Mouse (Mus musculus): ENCODE measurements around the gene Lbx1.

Gene Lbx1

DNA sequence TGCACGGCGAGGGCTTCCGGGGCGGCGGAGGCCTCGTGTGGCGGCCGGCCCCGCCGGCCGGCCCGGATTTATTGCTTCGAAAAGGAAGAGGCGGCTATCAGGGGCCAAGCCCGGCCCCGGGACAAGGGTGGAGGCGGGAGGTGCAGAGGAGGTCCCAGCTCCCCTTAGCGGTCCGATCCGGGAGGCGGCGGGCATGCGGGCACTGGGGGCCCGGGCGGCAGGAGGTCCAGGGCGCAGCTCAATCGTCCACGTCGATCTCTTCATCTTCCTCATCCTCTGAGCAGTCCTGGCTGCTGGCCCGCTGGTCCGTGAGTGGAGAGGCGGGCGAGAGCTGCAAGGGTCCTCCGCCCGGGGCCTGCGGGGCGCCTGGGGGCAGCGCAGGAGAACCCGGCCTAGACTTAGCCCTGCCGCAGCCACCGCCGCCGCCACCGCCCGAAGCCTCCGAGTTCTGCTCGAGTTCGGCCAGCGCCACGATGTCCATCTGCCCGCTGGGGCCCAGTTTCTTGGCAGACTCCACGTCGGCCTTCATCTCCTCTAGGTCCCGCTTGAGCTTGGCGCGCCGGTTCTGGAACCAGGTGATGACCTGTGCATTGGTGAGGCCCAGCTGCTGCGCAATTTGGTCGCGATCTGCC, 2.0 kb downstream of the Lbx1 start:
- no peak for DNase-seq

DNA sequence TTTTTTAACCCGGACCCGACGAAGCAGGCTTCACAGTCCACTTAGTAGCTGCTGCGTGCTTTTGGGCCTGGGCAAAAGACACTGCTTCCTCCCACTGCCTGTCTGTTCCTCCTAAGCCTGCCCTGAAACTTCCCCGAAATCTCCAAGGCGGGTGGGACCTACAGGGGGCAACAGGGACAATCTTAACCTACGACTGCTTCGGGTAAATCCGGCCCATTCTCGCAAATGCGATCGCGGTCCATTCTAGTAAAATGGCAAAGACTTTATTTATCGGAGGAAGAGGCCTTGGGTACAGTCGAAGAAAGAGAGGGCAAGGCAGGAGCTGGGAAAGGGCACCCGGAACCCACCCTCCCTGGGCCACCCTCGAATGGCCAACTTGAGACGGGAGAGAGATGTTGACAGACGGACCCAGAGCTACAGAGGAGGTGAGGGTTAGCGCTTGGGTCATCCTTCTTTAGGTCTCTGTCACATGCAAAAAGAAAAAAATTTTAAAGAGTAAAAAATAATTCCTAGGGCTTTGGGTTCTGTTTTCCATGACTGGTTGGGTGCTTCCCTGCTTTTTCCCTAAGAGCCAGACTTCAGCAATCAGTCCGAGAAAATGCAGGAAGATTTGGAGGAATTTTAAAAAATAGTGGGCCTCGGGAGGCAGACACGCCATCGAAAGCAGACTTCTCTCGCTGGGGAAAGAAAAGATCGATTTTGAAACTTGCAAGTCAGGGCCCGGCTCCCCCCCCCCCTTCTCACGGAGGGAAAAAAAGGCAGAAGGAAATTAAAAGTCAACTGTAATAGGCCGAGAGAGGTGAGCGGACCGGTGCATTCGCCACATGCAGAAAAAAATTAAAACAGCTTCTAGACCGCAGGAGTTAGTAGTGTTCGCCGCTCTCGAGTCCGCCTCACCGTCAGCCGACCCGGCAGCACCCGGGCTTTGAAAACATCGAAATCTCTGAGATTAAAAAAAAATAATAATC, 2.9 kb downstream of the Lbx1 start:
- no peak for DNase-seq

DNA sequence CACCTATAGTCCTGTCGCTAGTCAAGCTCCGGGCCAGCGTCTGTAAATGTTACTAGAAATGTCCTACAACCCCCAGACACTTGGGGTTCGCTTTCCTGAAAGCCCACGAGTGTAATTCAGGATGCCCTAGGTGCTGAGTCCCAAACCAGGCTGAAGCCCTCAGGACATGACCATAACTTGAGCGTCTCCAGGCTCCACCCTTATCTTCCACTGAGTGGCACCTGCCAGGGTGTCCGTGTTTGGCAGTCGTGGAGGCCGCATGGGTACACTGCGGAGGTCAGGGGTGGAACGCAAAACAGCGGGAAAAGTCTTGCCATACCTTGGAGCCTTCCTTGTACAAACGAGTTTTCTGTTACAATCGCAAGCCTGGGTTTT, 3.6 kb downstream of the Lbx1 start:
- DNase-seq = no peak

DNA sequence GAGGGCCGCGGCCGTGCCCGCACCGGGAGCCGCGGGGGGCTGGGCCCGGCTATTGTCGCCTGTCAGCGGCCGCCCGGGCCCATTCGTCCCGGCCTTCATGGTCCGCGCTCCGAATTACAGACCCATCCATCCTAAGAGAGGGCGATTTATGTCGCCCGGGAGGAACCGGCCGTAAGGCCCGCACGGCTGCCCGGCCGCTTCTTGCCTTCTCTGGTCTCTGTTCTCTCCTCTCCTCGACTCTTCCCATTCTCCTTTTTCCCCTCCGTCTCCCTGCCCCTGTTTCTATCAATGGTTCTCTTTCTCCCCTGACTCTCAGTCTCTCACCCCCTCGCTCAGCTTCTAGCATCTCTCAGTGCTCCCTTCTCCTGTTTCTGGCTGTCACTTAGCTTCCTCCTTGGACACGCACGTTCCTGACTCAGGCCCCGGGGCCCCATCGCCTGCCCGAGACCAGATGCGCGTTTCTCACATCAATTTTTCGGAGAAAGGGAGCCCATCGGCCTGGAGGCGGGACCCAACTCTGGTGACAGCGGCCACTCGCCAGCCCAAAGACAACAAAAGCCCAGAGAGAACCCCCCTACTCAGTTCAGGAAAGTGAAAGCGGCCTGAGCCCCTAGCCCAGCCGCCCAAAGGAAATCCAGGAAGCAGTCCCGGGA, 4.1 kb downstream of the Lbx1 start:
- DNase-seq = no peak

DNA sequence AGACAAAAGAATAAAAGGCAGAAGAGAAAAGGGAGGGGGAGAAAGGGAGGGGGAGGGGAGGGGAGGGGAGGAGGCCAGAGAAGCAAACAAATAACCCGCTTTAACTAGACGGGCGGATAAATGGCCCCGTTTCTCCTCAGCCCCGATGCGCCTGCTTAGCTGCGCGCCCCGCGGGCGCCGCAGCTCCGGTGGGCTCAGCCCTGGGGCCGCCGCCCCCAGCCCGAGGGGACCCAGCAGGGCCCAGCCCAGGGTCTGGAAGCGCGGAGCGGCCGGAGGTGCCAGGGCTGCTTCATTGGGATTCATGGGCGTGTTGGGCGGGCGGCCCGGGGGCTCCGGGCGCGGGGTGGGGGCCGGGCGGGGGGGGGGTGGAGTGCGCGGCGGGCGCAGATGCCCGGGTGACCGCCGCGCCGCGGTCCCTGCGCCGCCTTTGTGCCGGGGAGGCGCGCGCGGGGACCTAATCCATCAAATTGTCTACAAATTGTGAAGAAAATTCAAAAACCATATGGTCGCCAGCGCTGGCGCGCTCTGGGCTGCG, 4.7 kb downstream of the Lbx1 start:
- DNase-seq = no peak

DNA sequence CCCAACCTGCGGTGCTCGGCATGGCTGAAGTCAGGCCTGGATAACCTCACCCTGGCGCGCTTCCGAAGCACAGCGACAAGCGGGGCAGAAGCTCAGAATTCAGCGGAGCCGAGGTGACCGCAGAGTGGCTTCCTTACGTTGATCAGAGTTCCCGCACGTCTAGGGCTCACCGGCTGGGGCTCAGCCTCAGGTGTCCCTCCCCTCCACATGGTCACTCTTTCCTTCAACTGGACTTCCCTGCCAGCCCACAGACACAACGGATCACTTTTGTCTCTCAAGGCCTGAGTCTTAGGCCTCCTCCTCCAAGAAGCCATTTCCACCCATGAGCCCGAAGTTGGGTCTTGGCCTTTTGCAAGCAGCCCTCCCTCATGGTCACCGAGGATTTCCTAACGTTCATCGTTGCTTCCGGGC, 5.4 kb downstream of the Lbx1 start:
- no peak for DNase-seq

DNA sequence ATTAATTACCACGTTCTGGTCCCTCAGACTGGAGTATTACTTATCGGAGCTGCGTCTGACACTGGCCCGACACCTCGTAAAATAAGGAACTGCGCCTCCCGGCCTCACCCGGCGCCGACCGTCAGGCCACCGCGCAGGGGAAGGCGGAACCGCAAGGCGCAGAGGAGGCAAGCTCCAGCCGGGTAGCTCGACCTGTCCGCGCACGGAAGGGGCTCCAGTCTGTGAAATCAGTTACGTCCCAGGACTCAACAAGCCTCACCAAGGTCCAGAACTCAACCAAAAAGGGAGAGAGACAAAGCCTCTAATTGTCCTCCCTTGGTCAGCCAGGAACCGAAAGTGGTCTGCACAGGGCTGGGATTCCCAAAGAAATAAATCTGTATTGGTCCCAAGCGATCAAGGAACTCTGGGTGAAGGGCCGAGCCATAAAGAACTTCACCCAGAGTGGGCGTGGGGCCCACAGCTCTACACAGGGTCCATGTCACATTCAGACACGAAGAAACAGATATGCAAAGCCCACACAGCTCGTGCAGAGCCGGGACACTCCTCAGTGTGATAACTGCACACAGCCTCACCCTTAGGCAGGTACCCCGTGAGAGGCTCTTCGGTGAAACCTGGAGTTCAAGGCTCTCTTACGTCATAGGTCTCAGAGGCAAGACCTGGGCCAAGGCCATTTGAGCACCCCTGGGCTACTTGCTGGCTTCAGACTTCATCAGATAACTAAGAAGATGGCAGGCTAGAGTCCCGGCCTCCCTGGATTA, 6.1 kb downstream of the Lbx1 start:
- no peak for DNase-seq

DNA sequence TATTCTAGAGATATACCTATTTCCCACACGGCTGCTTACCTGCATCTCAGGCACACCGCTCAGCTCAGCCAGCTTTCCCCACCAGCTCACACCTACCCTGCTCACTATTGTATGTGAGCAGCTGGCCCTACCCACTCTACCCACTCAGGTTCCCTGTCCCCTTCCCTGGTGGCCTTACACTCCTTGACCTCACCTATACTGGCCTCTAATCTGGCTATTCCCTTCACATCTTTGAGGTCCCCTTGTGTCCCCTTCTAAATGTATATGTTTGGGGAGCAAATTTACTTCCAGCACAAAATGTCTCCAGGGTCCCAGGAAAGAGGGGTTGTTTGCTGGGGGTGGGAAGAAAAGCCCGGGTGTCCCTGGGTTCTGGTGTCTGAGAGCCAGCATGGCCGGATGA, 6.8 kb downstream of the Lbx1 start:
- no peak for DNase-seq

DNA sequence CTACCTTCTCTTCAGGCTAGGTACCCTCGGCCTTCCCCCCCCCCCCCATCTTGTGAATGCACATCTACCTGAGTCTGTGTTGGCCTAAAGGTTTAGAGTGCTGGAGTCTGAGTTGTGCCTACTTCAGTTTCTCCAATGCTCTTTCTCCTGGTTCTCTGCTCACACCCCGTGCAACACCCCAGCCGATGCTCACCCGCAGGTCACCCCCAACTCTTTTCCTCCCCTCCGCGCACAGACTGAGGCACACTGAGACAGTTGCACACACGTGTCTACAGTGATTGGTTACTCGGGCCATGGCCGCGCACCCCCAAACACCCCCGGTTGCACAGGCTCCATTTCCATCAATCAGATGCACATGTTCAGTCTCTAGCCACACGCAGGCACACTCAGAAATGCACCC, 7.5 kb downstream of the Lbx1 start:
- DNase-seq = no peak

DNA sequence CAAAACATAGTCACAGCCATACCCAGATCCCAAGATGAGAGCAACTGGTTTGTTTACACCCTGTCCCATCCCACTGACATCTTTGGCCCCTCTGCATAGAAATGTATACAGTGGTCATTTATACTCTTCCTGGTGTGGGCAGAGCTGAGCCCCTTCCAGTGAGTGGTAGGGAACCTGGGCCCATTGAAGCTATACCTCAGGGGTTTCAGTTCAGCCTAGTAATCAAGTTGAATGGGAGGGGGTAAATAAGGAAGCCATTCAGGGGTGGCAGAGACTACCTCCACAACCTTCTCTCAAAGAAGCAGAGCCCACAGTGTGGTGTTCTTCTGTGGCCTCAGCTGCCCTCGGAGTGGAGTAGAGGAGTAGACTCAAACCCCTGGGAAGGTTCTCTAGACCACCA, 7.9 kb downstream of the Lbx1 start:
- DNase-seq = no peak

DNA sequence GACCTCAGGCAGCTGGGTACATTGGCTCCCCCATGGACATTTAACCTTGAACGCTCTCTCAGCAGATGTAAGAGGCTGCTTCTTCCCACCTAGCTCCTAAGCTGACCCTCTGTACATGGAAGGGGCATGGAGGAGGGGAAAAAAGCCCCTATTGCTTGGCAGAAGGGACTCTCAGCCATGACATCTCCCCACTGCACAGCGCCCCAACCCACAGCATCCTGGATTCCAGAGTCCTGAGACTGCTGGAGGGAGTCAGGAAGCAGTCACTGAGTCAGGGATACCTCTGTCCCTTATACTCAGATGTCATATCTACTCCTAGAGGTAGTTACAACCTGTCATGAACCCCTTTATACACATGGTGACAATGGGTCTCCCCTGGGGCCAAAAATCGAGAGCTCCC, 8.6 kb downstream of the Lbx1 start:
- DNase-seq = no peak

DNA sequence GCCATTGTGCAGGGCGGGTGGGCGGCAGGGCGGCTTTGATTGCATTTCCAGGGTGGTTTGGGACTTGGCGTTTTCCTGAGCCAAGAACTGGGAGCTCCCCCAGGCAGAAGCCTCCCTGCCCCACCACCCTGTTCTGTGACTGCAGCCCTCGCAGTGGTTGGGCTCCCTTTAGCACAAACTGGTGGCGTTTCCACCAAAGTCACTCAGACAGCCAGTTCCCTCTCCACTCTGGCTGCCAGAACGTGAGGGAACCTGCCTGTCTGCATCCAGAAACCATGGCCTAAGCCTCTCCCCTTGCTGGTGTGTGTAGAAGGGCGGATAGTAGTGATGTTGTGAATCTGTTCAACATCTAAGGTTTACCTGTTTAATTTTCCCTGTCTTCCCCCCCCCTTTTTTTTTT, 9.4 kb downstream of the Lbx1 start:
- no peak for DNase-seq

DNA sequence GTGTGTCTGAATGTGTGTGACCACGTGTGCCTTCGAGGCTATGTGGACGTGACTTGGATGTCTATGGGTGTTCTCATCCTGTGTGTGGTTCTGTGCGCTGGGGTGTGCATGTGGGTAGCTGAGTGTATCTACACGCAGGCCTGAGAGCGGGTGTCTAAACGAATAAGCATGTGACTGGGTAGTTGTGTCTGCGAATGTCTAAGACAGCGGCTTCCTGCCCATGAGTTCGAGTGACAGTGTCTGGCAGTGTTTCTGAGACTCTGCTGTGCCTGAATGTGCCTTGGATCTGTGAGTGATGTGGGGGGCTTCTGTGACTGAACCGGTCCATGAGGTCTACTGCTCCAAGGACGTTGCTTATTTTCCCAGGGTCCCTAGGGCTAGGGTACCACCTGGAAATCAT, 10.5 kb downstream of the Lbx1 start:
- no peak for DNase-seq

DNA sequence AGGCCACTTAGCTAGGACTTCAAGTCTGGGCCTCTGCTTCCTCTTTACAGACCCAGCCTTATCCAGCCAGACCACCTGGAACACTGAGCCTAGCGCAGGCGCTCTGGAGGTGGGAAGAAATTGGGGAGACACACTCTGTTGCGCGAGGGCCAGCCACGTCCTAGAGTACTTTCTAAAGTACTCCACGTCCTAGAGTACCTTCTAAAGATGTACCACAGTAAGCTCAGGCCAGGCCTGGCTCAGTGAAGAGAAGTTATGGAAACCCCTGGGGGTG, 11.4 kb downstream of the Lbx1 start:
- DNase-seq = no peak

DNA sequence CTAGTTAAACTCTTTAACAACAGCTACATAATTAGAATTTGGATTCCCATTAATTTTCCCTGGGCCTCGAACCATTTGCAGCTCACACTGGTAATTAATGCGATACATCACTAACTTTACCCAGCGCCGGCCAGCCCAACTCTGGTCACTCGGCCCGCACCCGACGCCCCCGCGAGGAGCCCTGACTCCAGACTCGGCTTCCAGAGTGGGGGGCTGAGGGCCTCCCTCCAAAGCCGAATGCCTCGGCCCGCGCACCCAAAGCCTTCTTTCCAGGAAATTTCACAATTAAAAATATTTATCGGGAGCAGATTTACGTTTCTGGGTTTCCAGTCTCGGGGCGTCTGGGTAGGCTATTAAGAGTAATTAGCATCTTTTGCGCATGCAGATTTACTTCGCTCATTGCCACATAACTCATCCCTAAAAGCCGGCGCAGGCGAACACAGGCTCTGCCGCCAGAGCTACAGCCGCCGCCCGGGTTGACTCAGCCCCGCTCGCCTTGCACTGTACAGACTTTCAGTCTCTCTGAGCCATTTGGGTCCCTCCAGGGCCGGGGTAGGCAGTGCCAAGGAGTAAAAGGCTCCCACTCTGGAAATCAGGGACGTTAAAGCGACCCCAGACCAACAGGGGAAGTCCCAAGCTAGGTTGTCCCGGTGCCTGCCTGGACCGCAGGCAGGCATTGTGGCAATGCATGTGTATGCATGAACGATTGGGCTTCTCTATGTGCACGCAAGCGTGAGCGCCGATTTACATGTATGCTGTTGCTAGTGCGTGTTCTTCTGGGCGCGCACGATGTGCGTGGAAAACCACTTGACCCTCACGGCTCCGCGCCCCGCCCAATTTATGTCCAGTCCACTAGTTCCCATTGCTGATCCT, 12.0 kb downstream of the Lbx1 start:
- no peak for DNase-seq

DNA sequence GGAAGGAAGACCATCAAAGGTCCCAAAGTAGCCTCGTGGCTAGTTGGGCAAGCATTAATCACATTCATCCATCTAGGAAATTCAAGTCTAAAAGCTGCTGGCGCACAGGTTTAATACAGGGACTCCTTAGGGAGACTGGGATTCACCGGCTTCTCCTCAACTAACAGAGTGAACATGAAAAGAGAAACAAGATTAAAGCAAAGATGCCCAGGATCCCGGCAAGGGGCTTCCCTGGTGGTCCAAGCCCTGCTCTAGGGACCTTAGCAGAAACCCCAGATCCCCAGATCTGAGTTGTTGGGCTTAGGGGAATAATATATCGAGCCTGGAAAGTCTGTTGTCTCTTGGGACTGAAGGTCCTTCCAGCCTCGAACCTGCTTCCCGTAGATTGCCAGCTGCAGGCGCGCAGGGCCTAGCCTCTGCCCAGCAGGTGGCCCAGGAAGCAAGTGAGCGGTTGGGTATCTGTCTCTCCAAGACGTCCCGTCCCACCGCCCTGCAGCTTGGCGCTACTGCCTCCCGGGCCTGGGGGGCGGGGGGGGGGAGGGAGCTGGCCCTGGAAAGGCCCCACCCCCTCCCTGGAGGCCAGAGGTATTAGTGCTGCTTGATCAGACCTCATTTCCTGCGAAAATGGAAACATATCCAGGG, 13.3 kb downstream of the Lbx1 start:
- DNase-seq = no peak

DNA sequence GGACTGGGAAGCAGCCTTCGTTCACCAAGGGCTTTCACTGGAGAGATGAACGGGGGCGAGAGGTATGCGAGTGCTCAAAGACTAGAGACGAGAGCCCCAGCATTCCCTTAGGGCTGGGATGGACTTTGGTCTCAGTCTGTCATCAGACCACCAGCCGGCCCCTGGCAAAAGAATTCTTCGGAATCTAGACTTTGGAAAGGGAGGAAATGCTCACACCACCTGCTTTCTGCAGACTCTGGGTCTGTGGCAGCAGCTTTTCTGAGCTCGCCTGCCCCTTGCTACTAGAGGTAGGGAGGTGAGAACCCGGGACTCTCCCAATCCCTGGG, 14.2 kb downstream of the Lbx1 start:
- no peak for DNase-seq

DNA sequence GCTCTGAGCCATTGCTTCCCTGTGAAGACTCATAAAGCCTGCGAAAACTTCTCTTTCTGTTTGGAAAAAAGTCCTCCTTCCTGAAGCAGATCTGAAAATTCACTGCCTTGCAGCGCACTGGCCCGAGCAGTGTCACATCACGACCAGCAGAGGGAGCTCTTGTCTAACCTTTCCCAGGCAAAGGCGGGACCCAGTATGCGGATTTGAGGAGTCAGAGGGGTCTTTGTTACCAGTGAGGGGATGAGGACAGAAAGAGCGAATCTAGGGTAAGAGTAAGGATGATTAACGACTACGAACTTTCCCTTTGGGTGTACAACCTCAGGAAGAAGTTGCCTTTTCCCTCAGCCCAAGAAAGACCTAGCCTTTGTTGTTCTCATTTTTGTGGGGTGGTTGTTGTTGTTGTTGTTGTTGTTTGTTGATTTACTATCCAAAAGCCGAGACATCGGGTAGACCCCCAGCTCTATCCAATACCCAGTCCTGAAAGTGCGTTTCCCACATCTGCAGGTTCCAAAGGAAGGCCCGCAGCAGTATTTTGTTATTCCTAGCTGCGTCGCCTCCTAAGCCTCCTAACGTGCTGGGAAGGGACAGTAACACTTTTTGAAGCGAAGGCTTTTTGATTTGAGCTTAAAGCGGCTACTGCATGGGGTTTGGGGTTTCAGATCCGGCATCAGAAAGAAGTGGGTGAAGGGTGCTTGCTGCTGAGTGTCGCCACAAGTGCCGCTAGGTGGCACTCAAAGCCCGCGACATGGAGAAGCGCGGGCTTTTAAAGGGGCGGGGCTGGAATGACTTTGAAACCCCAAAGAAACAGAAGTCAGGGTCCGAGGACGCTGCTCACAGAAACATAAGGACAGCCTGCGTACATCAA, 14.8 kb downstream of the Lbx1 start:
- DNase-seq = peak; percentile 79

DNA sequence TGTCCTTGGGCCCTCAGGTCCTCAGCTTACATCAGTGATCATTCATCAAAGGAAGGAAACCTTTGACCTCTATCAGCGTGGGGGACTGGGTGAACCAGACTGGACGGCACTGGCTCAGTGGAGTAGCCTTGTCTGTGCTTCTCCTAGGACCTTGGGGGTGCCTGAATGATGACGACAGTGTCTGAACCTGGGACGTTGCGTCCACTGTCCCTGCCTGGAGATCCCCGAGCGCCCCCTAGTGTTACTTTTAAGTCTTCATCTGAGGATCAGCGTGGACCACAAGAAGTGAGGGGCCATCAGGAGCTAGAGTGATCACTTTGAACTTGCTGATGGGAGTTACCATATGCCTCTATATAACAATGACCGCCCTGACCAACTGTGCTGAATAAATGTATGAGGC, 19.4 kb downstream of the Lbx1 start:
- DNase-seq = peak; percentile 36

DNA sequence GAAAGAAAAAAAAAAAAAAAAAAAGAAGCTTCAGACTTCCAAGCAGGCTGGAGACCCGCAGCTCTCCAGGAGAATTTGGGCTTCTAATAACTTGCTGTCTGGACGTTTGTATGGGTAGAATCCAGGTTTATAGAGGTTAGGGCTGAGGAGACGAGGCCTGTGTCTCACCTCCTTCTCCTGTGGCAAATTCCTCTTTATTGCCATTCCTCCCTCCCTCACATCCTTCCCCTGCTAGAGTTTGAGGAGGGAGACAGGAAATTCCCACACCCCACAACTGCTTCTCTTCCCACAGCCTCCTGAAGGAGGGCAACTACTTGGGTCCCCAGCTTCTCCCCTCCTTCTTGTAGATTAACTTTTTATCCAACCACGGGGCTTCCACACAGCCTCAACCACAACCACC, 20.2 kb downstream of the Lbx1 start:
- DNase-seq = no peak
